Mouse (Mus musculus) small intestine, adult 2 months (tissue): ENCODE results near the gene Armc2.

Experiments used
- CTCF ChIP-seq: fragments of 200-500 bp; IDR thresholded peaks from 2 replicates; pipeline ENCODE4 v1.5.1; 2012; ENCODE audit warnings: low read depth, mild to moderate bottlenecking, control low read depth, inconsistent platforms, low read length, moderate library complexity, mixed read lengths; ENCODE audit not compliant: insufficient replicate concordance, insufficient read length; ENCODE audit errors: extremely low read depth
- POLR2A ChIP-seq: fragments of 200-500 bp; IDR thresholded peaks from 2 replicates; pipeline ENCODE4 v1.6.1; 2012; ENCODE audit warnings: low read depth, mild to moderate bottlenecking, control low read depth, inconsistent platforms, low read length, moderate library complexity

DNA sequence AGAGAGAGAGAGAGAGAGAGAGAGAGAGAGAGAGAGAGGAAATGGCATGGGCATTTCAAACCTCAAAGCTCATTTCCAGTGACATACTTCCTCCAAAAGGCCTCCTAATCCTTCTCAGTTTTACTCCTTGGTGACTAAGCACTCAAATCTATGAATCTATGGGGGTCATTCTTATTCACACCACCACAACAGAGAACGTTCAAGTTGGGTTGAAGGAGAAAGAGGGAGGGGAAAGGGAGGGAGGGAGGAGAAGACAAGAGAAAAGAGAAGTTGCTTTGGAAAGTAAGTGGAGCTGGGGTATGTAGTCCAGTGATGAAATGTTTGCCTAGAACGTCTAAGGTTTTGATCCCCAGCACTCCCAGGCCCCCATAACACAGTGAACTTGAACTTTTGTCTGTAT, 148.1 kb downstream of the Armc2 start:
- TF ChIP-seq CTCF (no peak), POLR2A (no peak)
